Mouse (Mus musculus): ENCODE measurements around the gene D1Pas1. TPM values are rescaled to one million over a fixed set of nuclear protein-coding genes. Genes with fewer than 3 reads are reported as not detected.

Gene D1Pas1
- not detected for total RNA-seq (2022)

DNA sequence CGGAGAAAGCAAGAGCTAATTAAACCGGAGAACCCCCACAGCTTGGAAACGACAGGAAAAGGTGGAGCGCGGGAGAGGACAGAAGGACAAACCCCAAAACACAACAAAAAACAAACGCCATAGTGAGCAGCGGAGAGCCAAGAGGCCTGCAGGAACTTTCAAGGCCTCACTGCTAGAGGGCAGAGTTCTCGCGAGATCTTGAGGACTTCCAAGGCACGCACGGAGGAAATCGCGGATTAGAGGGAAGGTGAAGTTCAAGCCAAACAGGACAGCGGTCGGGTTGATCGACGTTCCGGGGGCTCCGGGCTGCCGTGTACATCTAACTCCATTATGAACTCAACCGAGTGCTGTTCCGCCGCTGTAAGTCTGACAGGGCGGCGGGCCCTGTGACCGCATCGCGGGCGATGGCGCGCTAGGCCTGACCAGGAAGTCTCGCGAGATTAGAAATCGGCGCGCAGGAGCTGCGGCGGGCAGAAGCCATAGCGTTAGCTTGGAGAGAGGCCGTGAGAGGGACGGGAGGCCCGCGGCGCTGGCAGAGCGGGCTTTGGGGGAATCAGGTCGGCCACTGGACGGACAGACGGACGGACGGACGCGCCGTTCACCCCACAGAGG is at the start of gene D1Pas1:
TSS of gene D1Pas1 (plus strand) at position 216 of the 612 bp plus-strand sequence.
- no peak for DNase-seq (ENCODE audit: low spot score in 2 of 2)

DNA sequence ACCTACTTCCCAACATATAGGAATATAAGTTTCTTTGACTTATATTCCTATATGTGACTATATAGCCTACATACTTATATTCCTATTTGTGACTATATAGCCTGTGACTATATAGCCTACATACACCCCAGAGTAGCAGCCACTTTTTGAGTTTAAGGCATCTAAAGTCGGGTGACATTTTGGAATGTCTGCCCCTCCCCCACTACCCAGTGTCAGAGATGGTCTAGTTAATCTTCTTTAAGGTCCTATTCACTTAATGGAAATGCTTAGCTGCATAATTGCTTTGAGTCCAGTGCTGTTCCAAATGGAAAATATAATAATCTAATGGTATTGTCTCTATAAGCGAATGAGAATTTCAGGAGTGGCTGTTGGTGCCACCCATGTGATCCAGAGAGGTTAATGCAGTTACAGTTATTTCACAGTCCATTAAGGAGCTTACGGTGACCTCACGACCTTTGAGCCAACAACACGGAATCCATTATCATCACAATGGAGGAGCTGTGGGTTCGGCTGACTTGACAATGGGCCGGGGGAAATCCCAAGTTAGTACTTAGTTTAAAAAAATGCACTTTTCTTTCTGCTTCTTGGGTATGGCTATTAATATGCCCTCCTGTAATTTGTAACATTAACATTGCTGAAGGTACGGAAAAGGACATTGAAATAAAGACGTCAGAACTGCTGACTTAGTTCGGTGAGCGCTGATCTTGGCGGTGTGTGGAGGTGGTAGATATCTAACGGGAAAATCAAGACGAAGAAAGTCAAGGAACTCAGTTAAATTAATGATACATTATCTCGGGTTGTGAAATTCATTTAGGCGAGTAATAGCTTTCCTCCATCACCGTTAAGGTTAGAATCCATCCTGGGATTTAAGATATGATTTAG is 44.5 kb upstream of the D1Pas1 start:
- no peak for DNase-seq (ENCODE audit: low spot score in 2 of 2)

DNA sequence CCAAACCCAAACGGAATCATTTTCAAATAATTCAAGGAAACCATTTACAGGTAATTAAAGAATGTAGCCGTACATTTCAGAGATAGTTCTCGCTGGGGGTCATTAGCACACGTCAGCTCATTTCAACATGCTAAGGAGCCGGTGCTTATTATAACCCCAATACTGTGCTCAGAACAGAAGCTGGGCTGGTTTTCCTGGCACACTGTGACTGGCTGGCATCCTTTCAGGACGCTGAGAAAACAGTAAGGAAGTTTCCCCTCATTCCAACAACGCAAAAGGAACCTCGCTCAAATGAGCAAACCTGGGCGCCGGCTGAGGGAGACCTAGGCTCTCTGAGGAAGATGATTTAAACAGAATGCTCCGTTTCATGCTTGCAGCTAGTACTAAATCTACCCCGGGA is 43.2 kb upstream of the D1Pas1 start:
- DNase-seq (ENCODE audit: low spot score in 2 of 2), result no peak

DNA sequence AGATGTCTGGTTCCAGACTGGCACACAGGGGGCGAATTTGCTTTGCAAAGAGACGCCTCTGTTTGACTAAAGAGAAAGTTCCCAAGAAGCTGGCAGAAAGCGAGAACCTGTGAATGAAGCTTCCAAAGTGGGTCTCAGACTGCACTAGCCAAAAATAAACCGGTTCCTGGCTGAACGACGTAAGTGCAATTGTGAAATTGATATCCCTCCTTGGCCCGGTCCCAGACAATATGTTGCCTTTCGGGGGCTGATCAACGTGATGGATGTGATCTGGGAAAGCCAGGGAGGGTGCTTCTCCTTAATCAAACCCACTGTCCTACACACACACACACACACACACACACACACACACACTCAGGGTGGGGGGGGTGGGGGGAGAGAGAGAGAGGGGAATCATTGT is 41.8 kb upstream of the D1Pas1 start:
- no peak for DNase-seq (ENCODE audit: low spot score in 2 of 2)

DNA sequence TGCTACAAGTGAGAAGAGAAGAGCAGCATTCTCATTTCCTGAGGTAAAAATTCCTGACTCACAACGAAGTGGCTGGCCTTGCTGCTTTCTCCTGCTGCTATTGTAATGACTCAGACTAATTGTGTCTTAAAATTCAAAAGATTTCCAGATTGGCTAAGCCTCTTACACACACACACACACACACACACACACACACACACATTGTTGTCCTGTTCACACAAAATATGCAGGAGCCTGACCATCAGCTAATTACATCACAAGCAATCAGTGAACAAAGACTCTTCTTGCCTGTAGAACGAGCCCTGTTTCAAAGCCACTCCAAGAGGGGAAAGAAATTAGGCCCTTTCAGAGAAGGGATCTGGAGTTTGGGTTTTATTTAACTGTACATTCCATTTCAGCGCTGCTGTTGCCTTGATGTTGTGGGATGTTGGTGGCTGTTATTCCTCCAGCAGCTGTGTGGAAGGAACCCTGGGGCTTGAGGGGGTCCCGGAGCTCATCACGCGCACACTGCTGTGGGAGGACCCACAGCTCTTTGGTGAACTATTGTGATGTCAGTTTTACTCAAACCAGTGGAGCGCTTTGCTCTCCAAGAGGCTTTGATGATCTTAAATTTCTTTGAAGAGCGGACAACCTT is 40.8 kb upstream of the D1Pas1 start:
- no peak for DNase-seq (ENCODE audit: low spot score in 2 of 2)

DNA sequence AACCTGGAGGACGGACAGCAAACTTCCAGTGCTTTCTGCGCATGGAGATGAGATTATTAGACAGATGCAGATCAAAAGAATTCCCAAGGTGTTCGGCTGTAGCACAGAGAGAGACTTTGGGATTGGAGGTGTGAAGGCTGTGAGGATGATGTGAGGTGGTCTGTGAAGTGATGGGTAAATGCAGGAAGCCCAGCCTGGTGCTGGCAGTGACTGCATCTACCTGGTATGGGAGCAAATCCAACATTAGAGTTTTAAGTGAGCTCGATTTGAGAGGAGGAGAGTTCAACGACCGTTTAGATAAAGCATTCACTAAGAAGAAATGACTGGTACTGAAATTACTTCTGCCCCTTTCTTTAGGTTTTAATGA is 40.3 kb upstream of the D1Pas1 start:
- no peak for DNase-seq (ENCODE audit: low spot score in 2 of 2)

DNA sequence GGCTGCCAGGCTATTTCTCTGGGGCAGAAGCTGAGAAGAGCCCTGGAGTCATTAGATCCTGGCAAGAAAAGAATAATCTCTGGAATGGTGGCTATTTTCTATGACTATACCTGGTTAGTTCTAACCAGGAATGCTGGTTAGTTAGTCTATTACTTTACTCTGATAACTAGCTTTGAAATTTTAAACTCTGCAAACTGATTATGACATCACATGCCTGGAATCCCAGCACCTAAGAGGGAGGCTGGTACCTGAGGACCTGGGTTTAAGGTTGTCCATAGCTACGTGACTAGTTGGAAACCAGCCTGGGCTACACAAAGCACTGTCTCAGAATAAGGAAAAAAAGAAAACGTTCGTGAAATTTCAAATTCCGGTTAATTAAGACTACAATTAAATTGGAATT is 39.7 kb upstream of the D1Pas1 start:
- DNase-seq (ENCODE audit: low spot score in 2 of 2), result no peak

DNA sequence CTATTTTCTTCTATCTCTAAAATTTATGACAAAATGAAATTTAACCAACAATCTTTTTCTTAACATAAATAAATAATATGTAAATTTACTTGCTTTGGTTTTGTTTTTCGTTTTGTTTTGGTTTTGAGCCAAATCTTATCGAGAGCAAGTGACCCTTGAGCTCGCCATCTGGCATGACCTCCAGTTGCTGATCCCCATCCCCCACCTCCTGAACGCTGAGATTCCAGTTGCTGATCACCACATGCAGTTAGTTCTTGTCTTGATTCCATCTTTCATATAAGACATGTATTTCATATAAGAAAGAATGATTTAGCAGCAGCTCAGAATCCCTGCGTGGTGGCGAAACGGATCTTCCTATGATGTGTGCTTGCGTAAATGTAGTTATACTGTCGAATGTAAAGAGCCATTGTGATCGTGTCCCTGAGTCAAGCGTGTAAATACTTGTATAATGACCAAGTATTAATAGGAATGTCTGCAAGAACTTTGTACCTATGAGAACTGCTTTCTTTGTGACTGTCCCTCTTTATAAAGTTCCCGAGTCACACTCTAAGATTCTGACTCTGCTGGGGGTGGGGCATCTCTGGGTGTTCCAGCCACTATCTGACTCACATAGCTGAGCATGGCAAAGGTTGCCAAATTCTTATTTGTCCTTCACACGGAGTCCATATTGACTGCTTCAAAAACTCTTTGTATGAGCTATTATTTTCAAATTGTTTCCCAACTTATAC is 36.9 kb upstream of the D1Pas1 start:
- DNase-seq (ENCODE audit: low spot score in 2 of 2), result no peak

DNA sequence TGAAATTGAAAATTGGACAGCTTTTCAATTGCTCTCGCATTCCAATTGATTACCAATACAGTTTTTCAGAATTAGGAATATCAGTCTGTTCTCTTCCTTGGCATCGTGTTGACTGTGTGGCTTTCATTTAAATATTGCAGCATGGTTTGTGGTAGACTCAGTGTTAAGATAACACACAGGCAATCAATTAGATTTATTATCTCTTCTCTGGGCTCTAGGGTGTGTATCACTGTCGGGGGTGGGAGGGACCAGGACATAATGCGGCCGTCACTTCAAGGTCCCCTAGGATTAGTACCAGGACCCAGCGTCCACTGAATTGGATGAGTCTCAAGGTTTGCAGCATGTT is 36.4 kb upstream of the D1Pas1 start:
- DNase-seq (ENCODE audit: low spot score in 2 of 2), result no peak

DNA sequence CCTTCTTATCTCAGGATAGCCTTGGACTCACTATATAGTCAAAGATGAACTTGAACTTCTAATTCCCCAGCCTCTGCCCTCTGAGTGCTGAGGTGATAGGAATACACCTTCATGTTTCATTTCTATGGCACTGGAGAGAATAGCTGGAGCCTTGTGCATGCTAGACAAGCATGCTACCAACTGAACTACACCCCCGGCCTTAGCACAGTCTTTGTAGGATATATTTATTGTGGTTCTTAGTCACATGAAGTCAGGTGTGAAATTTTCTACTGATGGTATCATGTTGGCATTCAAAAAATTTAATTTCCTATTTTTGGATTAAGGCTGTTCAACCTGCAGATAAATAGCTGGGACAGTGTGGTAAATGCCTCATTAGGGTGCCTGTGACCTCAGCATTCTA is 33.0 kb upstream of the D1Pas1 start:
- no peak for DNase-seq (ENCODE audit: low spot score in 2 of 2)

DNA sequence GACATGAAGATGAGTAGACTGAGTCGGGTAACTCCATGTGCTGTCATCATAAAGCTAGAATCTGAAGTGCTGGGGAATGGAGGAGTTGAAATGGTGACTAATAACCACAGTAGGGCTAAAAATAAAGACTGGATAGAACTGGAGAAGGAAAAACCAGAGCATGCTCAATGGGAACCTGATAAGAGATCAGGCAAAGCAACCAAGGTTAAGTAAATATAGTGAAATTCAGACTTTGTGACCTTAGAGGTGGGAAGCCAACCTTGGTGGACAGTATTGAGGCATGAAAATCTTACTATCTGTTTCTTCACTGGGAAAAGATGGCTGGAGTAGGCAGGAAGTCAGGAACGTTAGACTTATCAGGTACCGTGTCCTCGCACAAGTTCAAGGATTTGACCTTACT is 14.8 kb upstream of the D1Pas1 start:
- DNase-seq (ENCODE audit: low spot score in 2 of 2), result no peak

DNA sequence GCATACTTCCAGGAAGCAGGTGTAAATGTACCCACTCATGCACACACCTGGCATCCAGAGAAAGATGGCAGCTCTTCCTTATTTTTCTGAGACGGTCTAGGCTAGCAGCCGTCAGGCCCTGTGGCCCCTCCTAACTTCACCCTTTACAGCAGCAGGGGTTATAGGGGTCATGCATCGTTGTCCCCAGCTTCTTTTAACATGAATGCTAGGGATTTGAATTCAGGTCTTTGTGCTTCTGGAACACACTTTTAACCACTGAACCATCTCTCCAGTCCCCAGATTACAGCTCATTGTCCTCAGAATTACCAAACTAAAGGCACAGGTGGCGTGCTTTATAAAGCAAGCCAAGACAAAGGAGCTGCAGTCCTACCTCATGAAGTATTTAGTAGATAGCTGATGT is 12.6 kb upstream of the D1Pas1 start:
- DNase-seq (ENCODE audit: low spot score in 2 of 2), result no peak

DNA sequence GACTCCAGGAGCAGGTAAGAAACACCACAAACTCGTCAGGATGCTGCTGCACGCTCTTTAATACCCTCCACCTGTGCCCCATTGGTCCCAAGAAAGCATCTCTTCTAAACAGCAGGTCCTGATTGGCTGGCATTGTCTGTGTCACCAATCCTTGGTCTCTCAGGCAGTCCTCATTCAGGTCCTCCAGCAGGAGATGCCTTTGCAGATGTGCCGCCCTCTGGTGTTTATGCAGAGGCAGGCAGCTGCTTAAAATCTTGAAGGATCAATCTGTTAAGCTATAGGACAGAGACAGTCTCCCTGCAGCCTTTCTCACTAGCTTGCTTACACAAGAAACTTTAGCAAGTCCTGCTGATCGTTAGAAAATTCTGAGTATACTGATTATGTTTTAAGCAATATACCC is 7.8 kb upstream of the D1Pas1 start:
- DNase-seq (ENCODE audit: low spot score in 2 of 2), result no peak

DNA sequence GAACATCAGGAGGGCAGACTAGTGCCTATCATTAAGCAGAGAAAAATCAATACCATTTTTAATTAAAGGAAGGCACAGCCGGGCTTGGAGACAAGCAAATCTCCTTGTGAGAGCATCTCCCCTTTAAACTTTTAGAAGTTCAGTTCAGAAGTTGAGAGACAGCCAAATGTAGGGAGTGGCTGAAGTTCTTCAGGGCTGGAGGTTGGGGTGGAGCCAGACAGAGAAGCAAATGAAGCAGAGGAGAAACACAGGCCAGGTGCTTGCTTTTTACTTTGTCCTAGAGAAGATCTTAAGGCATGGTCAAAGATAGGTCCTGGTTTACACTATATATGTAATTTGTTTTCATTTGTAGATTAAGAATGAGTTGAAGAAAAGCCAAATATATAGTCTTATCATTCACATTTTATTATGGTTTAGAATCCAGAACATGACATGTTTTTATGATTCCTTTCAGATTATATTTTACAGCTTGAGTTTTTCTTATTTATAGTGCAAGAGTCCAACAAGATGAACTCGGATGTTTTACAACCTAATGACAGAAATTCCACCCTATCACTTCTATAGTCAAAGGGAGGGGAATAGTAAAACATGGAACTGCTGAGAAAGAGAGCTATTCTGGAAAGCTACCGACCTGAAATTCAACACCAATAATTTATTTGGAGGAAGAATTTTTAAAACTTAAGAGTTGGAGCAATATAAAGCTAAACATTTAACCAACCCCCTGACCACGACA is 2.9 kb upstream of the D1Pas1 start:
- DNase-seq (ENCODE audit: low spot score in 2 of 2), result no peak

DNA sequence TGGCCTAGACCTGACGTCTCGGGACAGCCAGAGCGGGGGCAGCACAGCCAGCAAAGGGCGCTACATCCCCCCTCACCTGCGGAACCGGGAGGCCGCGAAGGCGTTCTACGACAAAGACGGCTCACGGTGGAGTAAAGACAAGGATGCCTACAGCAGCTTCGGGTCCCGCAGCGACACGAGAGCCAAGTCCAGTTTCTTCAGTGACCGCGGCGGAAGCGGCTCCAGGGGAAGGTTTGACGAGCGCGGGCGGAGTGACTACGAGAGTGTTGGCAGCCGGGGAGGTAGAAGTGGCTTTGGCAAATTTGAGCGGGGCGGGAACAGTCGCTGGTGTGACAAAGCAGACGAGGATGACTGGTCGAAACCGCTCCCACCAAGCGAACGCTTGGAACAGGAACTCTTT is 710 bp downstream of the D1Pas1 start:
- no peak for DNase-seq (ENCODE audit: low spot score in 2 of 2)

DNA sequence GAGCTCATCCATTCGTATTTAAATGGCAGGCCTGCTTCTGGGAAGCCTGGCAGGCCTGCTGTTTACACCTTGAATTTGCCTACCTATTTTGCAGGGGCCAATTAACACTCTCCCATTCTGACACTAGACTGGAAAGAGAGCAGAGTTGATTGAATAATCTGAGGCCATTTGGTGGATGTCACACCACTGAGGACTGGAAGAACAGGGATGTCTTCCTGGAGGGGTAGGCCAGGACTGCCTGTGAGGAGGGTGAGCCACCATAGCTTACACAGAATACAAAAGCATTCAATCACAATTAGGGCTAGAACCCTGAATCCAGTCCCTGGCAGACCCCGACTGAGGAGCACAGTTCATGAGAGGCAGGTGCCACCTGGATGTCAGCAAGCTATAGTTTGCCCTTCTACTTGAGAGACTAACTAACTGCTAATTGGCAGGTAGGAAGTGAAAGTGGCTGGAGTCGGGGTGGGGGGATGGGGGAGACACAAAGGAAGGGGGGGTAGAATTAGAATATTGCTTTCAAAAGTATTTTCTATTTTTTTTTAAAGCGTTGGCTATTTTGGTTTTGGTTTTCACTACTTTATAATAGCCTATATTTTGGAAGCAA is 9.8 kb downstream of the D1Pas1 start:
- no peak for DNase-seq (ENCODE audit: low spot score in 2 of 2)

DNA sequence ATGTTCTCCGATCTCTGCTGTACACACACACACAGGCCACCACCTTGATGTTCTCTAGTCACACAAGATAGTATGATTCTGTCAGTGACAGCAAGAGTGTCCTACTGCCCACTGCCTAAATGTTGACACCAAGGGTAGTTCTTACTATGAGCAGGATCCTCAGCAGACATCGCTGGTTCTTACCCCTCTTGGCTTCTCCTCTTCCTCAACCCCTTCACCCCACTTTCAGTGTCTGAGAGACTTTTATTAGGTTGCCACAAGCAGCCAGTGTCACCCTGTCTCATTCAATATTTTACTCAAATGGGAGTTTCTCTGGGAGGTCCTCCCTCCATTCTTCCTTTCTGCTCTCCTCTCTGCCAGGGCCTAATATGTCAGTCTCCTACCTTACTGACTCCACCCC is 10.6 kb downstream of the D1Pas1 start:
- no peak for DNase-seq (ENCODE audit: low spot score in 2 of 2)

DNA sequence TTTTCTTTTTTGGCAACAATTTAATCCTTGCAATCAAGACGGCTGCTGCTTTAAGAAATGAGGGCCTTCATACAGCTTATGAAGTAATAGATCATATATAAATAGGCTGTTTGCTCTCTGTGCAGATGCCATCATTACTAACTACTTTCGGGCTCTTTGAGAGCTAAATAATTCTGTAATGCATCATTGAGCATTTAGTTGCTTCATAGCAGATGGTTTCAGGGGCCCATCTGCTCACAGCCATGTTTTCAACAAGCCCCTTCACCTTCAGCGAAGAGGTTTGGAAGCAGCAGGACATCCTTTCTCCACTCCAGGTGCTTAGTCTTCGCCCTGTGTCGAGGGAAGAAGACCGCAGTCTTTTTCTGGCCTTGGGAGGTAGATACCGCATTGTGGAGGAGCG is 12.2 kb downstream of the D1Pas1 start:
- DNase-seq (ENCODE audit: low spot score in 2 of 2), result no peak

DNA sequence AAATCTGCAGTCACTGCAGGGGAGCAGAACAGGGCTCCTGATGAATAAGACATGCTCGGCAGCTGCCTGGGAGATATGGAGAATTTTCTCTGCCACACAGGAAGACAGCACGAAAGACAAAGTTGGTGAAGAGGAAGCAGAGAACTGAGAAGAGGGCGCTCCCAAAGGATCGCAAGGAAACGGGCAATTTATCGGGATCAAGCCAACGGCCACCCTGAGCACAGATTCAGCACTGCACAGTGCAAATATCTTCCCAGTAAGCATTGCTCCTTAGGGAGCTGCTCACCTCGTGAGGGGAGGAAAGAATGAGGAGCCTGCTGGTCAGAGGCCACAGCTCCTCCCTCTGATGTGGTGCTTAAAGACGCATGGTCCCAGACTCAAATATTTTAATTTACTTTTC is 13.3 kb downstream of the D1Pas1 start:
- DNase-seq (ENCODE audit: low spot score in 2 of 2), result no peak

DNA sequence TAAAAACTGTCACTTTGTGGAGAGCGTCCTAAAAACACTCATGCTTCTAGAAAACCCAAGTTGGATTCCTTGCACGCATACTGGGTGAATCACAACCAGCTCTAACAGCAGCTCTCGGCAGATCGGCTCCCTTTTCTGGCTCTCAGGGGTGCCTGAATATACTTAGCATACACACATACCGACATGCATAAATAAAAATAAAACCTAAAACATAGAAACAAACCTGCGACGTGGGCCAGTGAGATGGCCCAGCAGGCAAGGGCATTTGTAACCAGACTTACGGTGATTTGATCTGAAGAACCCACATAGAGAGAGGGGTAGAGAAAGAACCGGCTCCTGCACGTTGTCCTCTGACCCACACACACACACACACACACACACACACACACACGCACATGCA is 17.9 kb downstream of the D1Pas1 start:
- no peak for DNase-seq (ENCODE audit: low spot score in 2 of 2)

DNA sequence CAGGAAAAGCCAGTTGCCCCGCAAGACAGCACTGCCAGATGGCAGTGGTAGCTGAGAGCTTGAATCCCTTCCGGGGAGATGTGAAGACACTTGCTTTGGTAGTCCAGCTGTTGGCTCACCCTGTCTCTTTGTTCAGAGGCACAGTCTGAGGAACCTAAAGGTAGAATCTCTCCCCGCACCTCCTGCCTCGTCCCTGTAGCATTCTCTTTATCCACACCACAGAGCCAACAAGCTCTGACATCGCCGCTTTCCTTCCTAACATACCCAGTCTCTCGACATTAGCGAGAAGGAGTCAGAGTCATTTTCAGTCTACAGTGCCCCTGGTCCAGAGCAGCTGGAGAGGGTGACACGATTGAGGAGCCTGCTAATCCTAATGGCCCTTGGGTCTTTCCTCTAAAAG is 18.9 kb downstream of the D1Pas1 start:
- no peak for DNase-seq (ENCODE audit: low spot score in 2 of 2)
